Mouse (Mus musculus): ENCODE measurements around the gene Tada3.

DNA sequence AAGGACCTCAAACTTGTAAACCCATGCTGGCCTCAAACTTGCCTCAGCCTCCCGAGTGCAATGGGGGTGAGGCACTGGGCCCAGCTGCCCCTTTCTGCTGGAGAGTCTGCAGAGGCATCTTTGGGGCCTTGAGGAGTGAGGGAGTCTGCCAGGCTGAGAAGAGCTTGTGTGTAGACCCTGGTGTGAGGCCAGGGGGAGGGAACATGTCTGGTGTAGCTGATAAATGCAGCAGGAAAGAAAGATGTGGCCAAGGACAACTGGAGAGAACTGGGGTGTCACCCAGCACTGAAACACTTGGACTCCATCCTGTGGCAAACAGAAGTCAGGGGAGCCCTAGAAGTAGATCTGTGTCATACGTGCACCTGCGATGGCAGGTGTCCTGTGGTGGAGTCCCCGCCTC lies 4.2 kb downstream of the Tada3 start:
- TF ChIP-seq CTCF (IDR thresholded peaks at IDR 0.05 in 2 of 3, conservative IDR thresholded peaks at IDR 0.05 in 1 of 3; ENCODE audit: control insufficient read depth in 1 of 3, insufficient read depth in 1 of 3, low read depth in 2 of 3, low read length in 3 of 3, poor library complexity in 1 of 3, severe bottlenecking in 1 of 3) (no peak), ETS1 (IDR thresholded peaks at IDR 0.05; ENCODE audit: low read depth, low read length) (no peak), TAL1 (IDR thresholded peaks at IDR 0.05; ENCODE audit: low read length) (peak; percentile 21; the same call in 1 of the 2 replicates), POLR2A (IDR thresholded peaks at IDR 0.05; ENCODE audit: control insufficient read depth in 1 of 2, insufficient read depth in 1 of 2, low read depth in 1 of 2, low read length in 2 of 2, poor library complexity in 1 of 2) (no peak), E2F4 (IDR thresholded peaks at IDR 0.05; ENCODE audit: borderline replicate concordance, low read depth, low read length) (no peak), CHD2 (IDR thresholded peaks at IDR 0.05; ENCODE audit: low read length) (no peak), UBTF (IDR thresholded peaks at IDR 0.05; ENCODE audit: borderline replicate concordance, insufficient read depth, low read depth, low read length) (no peak), JUND (IDR thresholded peaks at IDR 0.05; ENCODE audit: low read depth, low read length) (no peak), EP300 (IDR thresholded peaks at IDR 0.05; ENCODE audit: low read depth in 1 of 2, low read length in 2 of 2) (0 out of 4 replicates have a peak, but pooled peaks of 1 of the 2 experiments have one; percentile 10), CHD1 (IDR thresholded peaks at IDR 0.05; ENCODE audit: low read depth, low read length) (no peak), USF1 (IDR thresholded peaks at IDR 0.05; ENCODE audit: low read depth, low read length) (no peak), TCF12 (IDR thresholded peaks at IDR 0.05; ENCODE audit: low read depth, low read length) (0 out of 2 replicates have a peak, but pooled peaks have one; percentile 19)
